Mouse (Mus musculus) testis, adult 2 months (tissue): ENCODE results near the gene Cfap157.

ENCODE experiments used
- CTCF ChIP-seq: fragments of 200-500 bp; IDR thresholded peaks from 2 replicates; pipeline ENCODE4 v1.5.1; 2012; ENCODE audit warnings: low read depth, mild to moderate bottlenecking, inconsistent platforms, low read length, moderate library complexity; ENCODE audit not compliant: control insufficient read depth, insufficient read depth, insufficient replicate concordance
- POLR2A ChIP-seq: fragments of 200-500 bp; IDR thresholded peaks from 2 replicates; pipeline ENCODE4 v1.6.1; 2012; ENCODE audit warnings: low read depth, mild to moderate bottlenecking, inconsistent platforms, low read length, moderate library complexity; ENCODE audit not compliant: control insufficient read depth

- TF ChIP-seq CTCF: no peak
- TF ChIP-seq POLR2A: no peak
Observed at GRCm38 (mm10) chr2:32731911-32732310, 52.3 kb downstream of the Cfap157 start.
